Mouse (Mus musculus) c-Kit-negative CD71-positive TER-119-positive erythroid progenitor cells, embryonic 14.5 days (primary cell): Measurements from ENCODE around the gene Fus.
"Not testable (repeated sequence)": the region's sequence is repeated elsewhere in the genome, so short reads cannot be mapped to it uniquely, and the experiment has no call there.

Experiments
- DNase-seq: peaks from one replicate; pipeline ENCODE4 v3.0.0-alpha.2; 2013; ENCODE audit warnings: low read depth, low spot score

Fus gene

GRCm38 (mm10) chr7:127967004-127967921 is at the start of gene Fus:
TSS of gene Fus (plus strand) at chr7:127967457.
- peak; percentile 89 for DNase-seq

GRCm38 (mm10) chr7:127918203-127918602 is 49.1 kb upstream of the Fus start:
- no peak for DNase-seq

- no peak for DNase-seq
Measured at GRCm38 (mm10) chr7:127919290-127919689, 48.0 kb upstream of the Fus start.

GRCm38 (mm10) chr7:127921516-127921915 is 45.7 kb upstream of the Fus start:
- DNase-seq, result no peak

GRCm38 (mm10) chr7:127922451-127923275 is 44.6 kb upstream of the Fus start:
- DNase-seq, result no peak

GRCm38 (mm10) chr7:127923714-127924113 is 43.5 kb upstream of the Fus start:
- DNase-seq, result no peak

- DNase-seq, result no peak
Measured at GRCm38 (mm10) chr7:127925252-127925651, 42.0 kb upstream of the Fus start.

- no peak for DNase-seq
Measured at GRCm38 (mm10) chr7:127926066-127926465, 41.2 kb upstream of the Fus start.

GRCm38 (mm10) chr7:127926846-127927245 is 40.4 kb upstream of the Fus start:
- DNase-seq, result no peak

- no peak for DNase-seq
Measured at GRCm38 (mm10) chr7:127927726-127928125, 39.5 kb upstream of the Fus start.

- no peak for DNase-seq
Measured at GRCm38 (mm10) chr7:127928596-127928995, 38.7 kb upstream of the Fus start.

- no peak for DNase-seq
Measured at GRCm38 (mm10) chr7:127929923-127930322, 37.3 kb upstream of the Fus start, which contains the start of gene Prss8. TSS of gene Prss8 (minus strand) at chr7:127930104.

- no peak for DNase-seq
Measured at GRCm38 (mm10) chr7:127930636-127931035, 36.6 kb upstream of the Fus start.

- no peak for DNase-seq
Measured at GRCm38 (mm10) chr7:127931351-127932135, 35.7 kb upstream of the Fus start.

GRCm38 (mm10) chr7:127932273-127933031 is 34.8 kb upstream of the Fus start:
- DNase-seq, result no peak

- DNase-seq, result no peak
Measured at GRCm38 (mm10) chr7:127934075-127934474, 33.2 kb upstream of the Fus start.

- peak; percentile 84 for DNase-seq
Measured at GRCm38 (mm10) chr7:127935028-127935722, 32.1 kb upstream of the Fus start.

GRCm38 (mm10) chr7:127935748-127936159 is 31.5 kb upstream of the Fus start:
- DNase-seq, result no peak

GRCm38 (mm10) chr7:127936216-127936884 is 30.9 kb upstream of the Fus start:
- DNase-seq, result no peak

- DNase-seq, result not testable (repeated sequence)
Measured at GRCm38 (mm10) chr7:127942097-127942496, 25.2 kb upstream of the Fus start.
